8 mouse cellular contexts compared by ENCODE assay signal in the genomic region with DNA sequence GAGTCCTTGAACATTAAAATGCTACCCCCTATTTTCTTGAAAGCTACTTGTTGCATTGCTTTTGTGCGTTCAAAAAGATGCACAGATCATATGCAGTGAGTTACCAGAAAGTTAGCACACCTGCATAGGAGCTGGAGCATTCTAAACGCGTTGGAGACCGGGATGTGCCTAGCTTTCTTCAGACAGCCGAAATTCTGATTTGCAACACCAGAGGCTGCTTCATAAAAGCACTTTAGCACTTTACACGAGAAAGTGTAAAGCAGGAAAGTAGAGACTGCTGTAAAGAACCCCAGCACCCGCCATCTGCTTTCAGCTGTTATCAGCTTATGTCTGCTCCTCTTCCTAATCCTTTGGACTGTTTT. TPM values are rescaled to one million over a fixed set of nuclear protein-coding genes. Genes with fewer than 3 reads are reported as not detected.
DNase-seq lines count a peak whose midpoint lies in the region; ATAC-seq and TF ChIP-seq lines count a peak whose summit lies in the region.

No protein-coding gene starts in this region.

- H3K79me2 ChIP-seq in myocyte (ENCODE audit: control insufficient read depth, insufficient read depth) = peaks cover 23% of the 10 kb centered on the region

- peaks cover 9% of the 10 kb centered on the region for H3K4me1 ChIP-seq in embryonic facial prominence, embryonic 13.5 days
- peaks cover 4% of the 10 kb centered on the region for H3K4me1 ChIP-seq in intestine, embryonic 16.5 days (ENCODE audit: control insufficient read depth, insufficient read depth, low read length)

- TF ChIP-seq POLR2A in myocyte (IDR thresholded peaks at IDR 0.05; ENCODE audit: insufficient read length, low read depth) = no peak

- peak overlapping the region; percentile 65 for H3K4me2 ChIP-seq in embryonic facial prominence, embryonic 13.5 days
- peak overlapping the region; percentile 66 for H3K4me2 ChIP-seq in intestine, embryonic 16.5 days (ENCODE audit: low read depth, low read length)
- peak overlapping the region; percentile 94 for H3K4me2 ChIP-seq in myocyte (ENCODE audit: low read depth)

- H3K9ac ChIP-seq in embryonic facial prominence, embryonic 13.5 days = peak overlapping the region; percentile 71
- H3K9ac ChIP-seq in intestine, embryonic 16.5 days (ENCODE audit: low read depth, low read length) = peak overlapping the region; percentile 66

- DNase-seq in layer of hippocampus, adult 2 months (ENCODE audit: low spot score in 2 of 2) = no peak
- DNase-seq in layer of hippocampus, adult 8-10 months (ENCODE audit: low spot score in 2 of 2) = no peak
- DNase-seq in c-Kit-positive CD71-positive TER-119-positive erythroid progenitor cells, embryonic 14.5 days (ENCODE audit: low spot score) = no peak
- no peak for DNase-seq in urinary bladder, postnatal 10 days (ENCODE audit: low spot score)
- no peak for DNase-seq in right cerebral cortex, postnatal 25 days

- H3K27ac ChIP-seq in layer of hippocampus, adult 2 months = peak overlapping the region; percentile 92
- H3K27ac ChIP-seq in embryonic facial prominence, embryonic 13.5 days = peak overlapping the region; percentile 75
- peak overlapping the region; percentile 91 for H3K27ac ChIP-seq in intestine, embryonic 16.5 days (ENCODE audit: low read length)

- 14% methylated on average over 7 of the region's 7 CpGs for WGBS in embryonic facial prominence, embryonic 13.5 days
- WGBS in intestine, embryonic 16.5 days = 9% methylated on average over 7 of the region's 7 CpGs

- ATAC-seq in embryonic facial prominence, embryonic 13.5 days (ENCODE audit: insufficient number of reproducible peaks, insufficient read depth, low FRiP score, low TSS enrichment, low read depth) = no peak
- peak; percentile 19 for ATAC-seq in intestine, embryonic 16.5 days

- peaks cover 27% of the 10 kb centered on the region for H3K36me3 ChIP-seq in embryonic facial prominence, embryonic 13.5 days
- no peaks in the 10 kb centered on the region for H3K36me3 ChIP-seq in intestine, embryonic 16.5 days (ENCODE audit: control insufficient read depth, insufficient read depth, low read length)
- H3K36me3 ChIP-seq in myocyte (ENCODE audit: control insufficient read depth, insufficient read depth) = peaks cover 15% of the 10 kb centered on the region

- H3K9me3 ChIP-seq in embryonic facial prominence, embryonic 13.5 days = no peaks in the 10 kb centered on the region
- H3K9me3 ChIP-seq in intestine, embryonic 16.5 days (ENCODE audit: control insufficient read depth, low read length) = no peaks in the 10 kb centered on the region

- H3K4me3 ChIP-seq in layer of hippocampus, adult 2 months = peak overlapping the region; percentile 70
- peak overlapping the region; percentile 48 for H3K4me3 ChIP-seq in embryonic facial prominence, embryonic 13.5 days
- H3K4me3 ChIP-seq in intestine, embryonic 16.5 days (ENCODE audit: low read length) = peak overlapping the region; percentile 54
- H3K4me3 ChIP-seq in myocyte = peak overlapping the region; percentile 3

- no peaks in the 10 kb centered on the region for H3K27me3 ChIP-seq in embryonic facial prominence, embryonic 13.5 days
- H3K27me3 ChIP-seq in intestine, embryonic 16.5 days (replicated peaks; ENCODE audit: control insufficient read depth, insufficient read depth, low read length) = no peaks in the 10 kb centered on the region
- no peaks in the 10 kb centered on the region for H3K27me3 ChIP-seq in myocyte (ENCODE audit: control insufficient read depth, insufficient read depth, insufficient read length)

- no peak overlapping the region for H3ac ChIP-seq in myocyte (ENCODE audit: control insufficient read depth, insufficient read length)

- no peak for TF ChIP-seq CTCF in layer of hippocampus, adult 2 months (conservative IDR thresholded peaks at IDR 0.05)

TF ChIP-seq in myocyte, 11 proteins besides CTCF, POLR2A, EP300 and RAD21:
- no peak for TF ChIP-seq MYOD1 (IDR thresholded peaks at IDR 0.05; ENCODE audit: control insufficient read depth in 1 of 3, insufficient read length in 2 of 3, low read depth in 2 of 3)
- TF ChIP-seq POLR2AphosphoS2 (IDR thresholded peaks at IDR 0.05; ENCODE audit: insufficient read length, low read depth) = peak; percentile 6

RNA-seq across cellular contexts. Expression of a gene that starts 8.9 kb away (rescaled TPM):
- total RNA-seq in layer of hippocampus, adult 2 months (2021) = 10 to 100 TPM; 23.2 to 26.3 TPM
- 10 to 100 TPM; 23.5 to 32.8 (median 26.8) TPM for total RNA-seq in layer of hippocampus, adult 8-10 months (2022)
- polyA plus RNA-seq in embryonic facial prominence, embryonic 13.5 days (2015; fragmentation: Nextera tagmentation; extraction: Ambion mirVana) = 60.1 and 62.5 TPM in 2 replicates
- polyA plus RNA-seq in intestine, embryonic 16.5 days (2015; fragmentation: Nextera tagmentation; extraction: Ambion mirVana) = 66.0 and 76.1 TPM in 2 replicates
- 34.2 TPM for polyA plus RNA-seq in myocyte (2012; fragmentation: generic; extraction: Trizol)

RNA-seq across cellular contexts. Expression of a gene that starts 9.0 kb away (rescaled TPM):
- 10 to 100 TPM; 28.8 to 30.5 TPM for total RNA-seq in layer of hippocampus, adult 2 months (2021)
- total RNA-seq in layer of hippocampus, adult 8-10 months (2022) = 10 to 100 TPM; 26.4 to 35.2 (median 29.1) TPM
- polyA plus RNA-seq in embryonic facial prominence, embryonic 13.5 days (2015; fragmentation: Nextera tagmentation; extraction: Ambion mirVana) = 44.7 and 45.8 TPM in 2 replicates
- 59.4 and 63.4 TPM in 2 replicates for polyA plus RNA-seq in intestine, embryonic 16.5 days (2015; fragmentation: Nextera tagmentation; extraction: Ambion mirVana)
- polyA plus RNA-seq in myocyte (2012; fragmentation: generic; extraction: Trizol) = 25.1 TPM

Comparison
In these comparisons a context has a peak if more than half of its experiments do, and no peak if none do; other contexts are left out.
1. H3K4me3 ChIP-seq: peak in every context shown above with its lines; median percentile 70 in layer of hippocampus, adult 2 months; 54 in intestine, embryonic 16.5 days; 48 in embryonic facial prominence, embryonic 13.5 days; 3 in myocyte.